Mouse (Mus musculus): ENCODE results near the gene Topors. TPM values are rescaled to one million over a fixed set of nuclear protein-coding genes. Genes with fewer than 3 reads are reported as not detected.
"Not testable (repeated sequence)": the region's sequence is repeated elsewhere in the genome, so short reads cannot be mapped to it uniquely, and the experiment has no call there.

The Topors gene
- 45.4 and 46.9 TPM in 2 replicates for polyA plus RNA-seq (2016; fragmentation: Nextera tagmentation; extraction: Ambion mirVana)

GRCm38 (mm10) chr4:40269430-40270032, at the start of gene Topors, which contains the start of gene Smim27:
Gene Topors (minus strand): TSS chr4:40269850.
Gene Smim27 (plus strand): TSS chr4:40269579.
- WGBS, result under 1% methylated on average over 38 of the region's 38 CpGs

GRCm38 (mm10) chr4:40317404-40317803, 47.8 kb upstream of the Topors start:
- WGBS, result 88% methylated on average over 3 of the region's 3 CpGs
- Histone ChIP-seq H3K4me3 (no peak overlapping the region), H3K9me3 (replicated peaks) (no peaks in the 10 kb centered on the region), H3K4me1 (no peaks in the 10 kb centered on the region), H3K27me3 (ENCODE audit: low read depth, poor library complexity, severe bottlenecking) (no peaks in the 10 kb centered on the region), H3K36me3 (no peaks in the 10 kb centered on the region), H3K27ac (replicated peaks) (no peak overlapping the region)
- DNase-seq (ENCODE audit: low spot score), result no peak

More at GRCm38 (mm10) chr4:40269430-40270032, at the start of gene Topors, which contains the start of gene Smim27:
- Histone ChIP-seq H3K9me3 (replicated peaks) (no peaks in the 10 kb centered on the region), H3K27ac (replicated peaks) (peak within 1 kb of the TSS; percentile 95), H3K4me3 (peak within 1 kb of the TSS; percentile 87), H3K27me3 (ENCODE audit: low read depth, poor library complexity, severe bottlenecking) (no peaks in the 10 kb centered on the region), H3K36me3 (peaks cover 53% of the 10 kb centered on the region), H3K4me1 (peaks cover 30% of the 10 kb centered on the region)
- peak; percentile 97 for DNase-seq (ENCODE audit: low spot score)

GRCm38 (mm10) chr4:40313026-40313425, 43.4 kb upstream of the Topors start:
- no peaks in the 10 kb centered on the region for H3K4me1 ChIP-seq

GRCm38 (mm10) chr4:40312213-40312612, 42.6 kb upstream of the Topors start:
- no peak for DNase-seq (ENCODE audit: low spot score)
- Histone ChIP-seq H3K4me3 (no peak overlapping the region), H3K4me1 (no peaks in the 10 kb centered on the region), H3K36me3 (no peaks in the 10 kb centered on the region), H3K27ac (replicated peaks) (no peak overlapping the region), H3K9me3 (replicated peaks) (no peaks in the 10 kb centered on the region), H3K27me3 (ENCODE audit: low read depth, poor library complexity, severe bottlenecking) (no peaks in the 10 kb centered on the region)
- WGBS, result 73% methylated on average over 1 of the region's 1 CpGs

More at GRCm38 (mm10) chr4:40313026-40313425, 43.4 kb upstream of the Topors start:
- WGBS, result 80% methylated on average over 6 of the region's 6 CpGs
- Histone ChIP-seq H3K27ac (replicated peaks) (no peak overlapping the region), H3K9me3 (replicated peaks) (no peaks in the 10 kb centered on the region), H3K36me3 (no peaks in the 10 kb centered on the region), H3K4me3 (no peak overlapping the region), H3K27me3 (ENCODE audit: low read depth, poor library complexity, severe bottlenecking) (no peaks in the 10 kb centered on the region)
- no peak for DNase-seq (ENCODE audit: low spot score)

- no peaks in the 10 kb centered on the region for H3K27me3 ChIP-seq (ENCODE audit: low read depth, poor library complexity, severe bottlenecking)
- no peaks in the 10 kb centered on the region for H3K36me3 ChIP-seq
- no peak overlapping the region for H3K27ac ChIP-seq (replicated peaks)
- WGBS, result 83% methylated on average over 11 of the region's 11 CpGs
- DNase-seq (ENCODE audit: low spot score), result no peak
- H3K9me3 ChIP-seq (replicated peaks), result no peaks in the 10 kb centered on the region
- H3K4me3 ChIP-seq, result no peak overlapping the region
- no peaks in the 10 kb centered on the region for H3K4me1 ChIP-seq
These were observed 41.2 kb upstream of the Topors start for GRCm38 (mm10) chr4:40310796-40311383.

- no peak overlapping the region for H3K27ac ChIP-seq (replicated peaks)
- H3K36me3 ChIP-seq, result no peaks in the 10 kb centered on the region
- H3K4me1 ChIP-seq, result no peaks in the 10 kb centered on the region
- no peak for DNase-seq (ENCODE audit: low spot score)
- no peaks in the 10 kb centered on the region for H3K27me3 ChIP-seq (ENCODE audit: low read depth, poor library complexity, severe bottlenecking)
- no peaks in the 10 kb centered on the region for H3K9me3 ChIP-seq (replicated peaks)
- no peak overlapping the region for H3K4me3 ChIP-seq
These were observed 40.0 kb upstream of the Topors start for GRCm38 (mm10) chr4:40309682-40310081.

GRCm38 (mm10) chr4:40302445-40303125, 32.9 kb upstream of the Topors start:
- Histone ChIP-seq H3K27ac (replicated peaks) (no peak overlapping the region), H3K4me3 (no peak overlapping the region), H3K27me3 (ENCODE audit: low read depth, poor library complexity, severe bottlenecking) (0 out of 2 replicates have a peak, but pooled peaks cover 5% of the 10 kb centered on the region), H3K4me1 (no peaks in the 10 kb centered on the region), H3K36me3 (no peaks in the 10 kb centered on the region), H3K9me3 (replicated peaks) (no peaks in the 10 kb centered on the region)
- 86% methylated on average over 10 of the region's 10 CpGs for WGBS
- no peak for DNase-seq (ENCODE audit: low spot score)

- H3K27ac ChIP-seq (replicated peaks), result no peak overlapping the region
- H3K9me3 ChIP-seq (replicated peaks), result no peaks in the 10 kb centered on the region
- H3K36me3 ChIP-seq, result no peaks in the 10 kb centered on the region
- WGBS, result 18% methylated on average over 16 of the region's 16 CpGs
- H3K27me3 ChIP-seq (ENCODE audit: low read depth, poor library complexity, severe bottlenecking), result 0 out of 2 replicates have a peak, but pooled peaks cover 5% of the 10 kb centered on the region
- no peaks in the 10 kb centered on the region for H3K4me1 ChIP-seq
- no peak overlapping the region for H3K4me3 ChIP-seq
- DNase-seq (ENCODE audit: low spot score), result peak; percentile 79
These were observed 31.6 kb upstream of the Topors start for GRCm38 (mm10) chr4:40301076-40301789.

GRCm38 (mm10) chr4:40299169-40299568, 29.5 kb upstream of the Topors start:
- Histone ChIP-seq H3K4me1 (no peaks in the 10 kb centered on the region), H3K27me3 (ENCODE audit: low read depth, poor library complexity, severe bottlenecking) (0 out of 2 replicates have a peak, but pooled peaks cover 5% of the 10 kb centered on the region), H3K9me3 (replicated peaks) (peaks cover 7% of the 10 kb centered on the region; the same call in 1 of the 2 replicates), H3K27ac (replicated peaks) (no peak overlapping the region), H3K36me3 (no peaks in the 10 kb centered on the region), H3K4me3 (no peak overlapping the region)
- no peak for DNase-seq (ENCODE audit: low spot score)
- WGBS, result 82% methylated on average over 5 of the region's 5 CpGs

- 94% methylated on average over 11 of the region's 11 CpGs for WGBS
- not testable (repeated sequence) for H3K4me1 ChIP-seq; H3K27ac ChIP-seq (replicated peaks); H3K27me3 ChIP-seq (ENCODE audit: low read depth, poor library complexity, severe bottlenecking); DNase-seq (ENCODE audit: low spot score); H3K36me3 ChIP-seq; H3K4me3 ChIP-seq
- H3K9me3 ChIP-seq (replicated peaks), result peaks cover 20% of the 10 kb centered on the region; the same call in 1 of the 2 replicates
These were observed 21.9 kb upstream of the Topors start for GRCm38 (mm10) chr4:40291511-40291910.

GRCm38 (mm10) chr4:40289046-40289445, 19.4 kb upstream of the Topors start:
- Histone ChIP-seq H3K27ac (replicated peaks) (no peak overlapping the region), H3K9me3 (replicated peaks) (peaks cover 12% of the 10 kb centered on the region; the same call in 1 of the 2 replicates), H3K4me3 (no peak overlapping the region), H3K4me1 (no peaks in the 10 kb centered on the region), H3K36me3 (no peaks in the 10 kb centered on the region), H3K27me3 (ENCODE audit: low read depth, poor library complexity, severe bottlenecking) (no peaks in the 10 kb centered on the region)
- 88% methylated on average over 2 of the region's 2 CpGs for whole genome bisulfite sequencing
- no peak for DNase-seq (ENCODE audit: low spot score)

GRCm38 (mm10) chr4:40287415-40287814, 17.8 kb upstream of the Topors start:
- peaks cover 11% of the 10 kb centered on the region; the same call in 1 of the 2 replicates for H3K9me3 ChIP-seq (replicated peaks)
- no peak overlapping the region for H3K27ac ChIP-seq (replicated peaks)
- 83% methylated on average over 6 of the region's 6 CpGs for WGBS
- no peak for DNase-seq (ENCODE audit: low spot score)
- H3K27me3 ChIP-seq (ENCODE audit: low read depth, poor library complexity, severe bottlenecking), result no peaks in the 10 kb centered on the region
- no peaks in the 10 kb centered on the region for H3K4me1 ChIP-seq
- no peaks in the 10 kb centered on the region for H3K36me3 ChIP-seq
- no peak overlapping the region for H3K4me3 ChIP-seq
